Comparison of ENCODE assay signal across 8 mouse cellular contexts in the genomic region with DNA sequence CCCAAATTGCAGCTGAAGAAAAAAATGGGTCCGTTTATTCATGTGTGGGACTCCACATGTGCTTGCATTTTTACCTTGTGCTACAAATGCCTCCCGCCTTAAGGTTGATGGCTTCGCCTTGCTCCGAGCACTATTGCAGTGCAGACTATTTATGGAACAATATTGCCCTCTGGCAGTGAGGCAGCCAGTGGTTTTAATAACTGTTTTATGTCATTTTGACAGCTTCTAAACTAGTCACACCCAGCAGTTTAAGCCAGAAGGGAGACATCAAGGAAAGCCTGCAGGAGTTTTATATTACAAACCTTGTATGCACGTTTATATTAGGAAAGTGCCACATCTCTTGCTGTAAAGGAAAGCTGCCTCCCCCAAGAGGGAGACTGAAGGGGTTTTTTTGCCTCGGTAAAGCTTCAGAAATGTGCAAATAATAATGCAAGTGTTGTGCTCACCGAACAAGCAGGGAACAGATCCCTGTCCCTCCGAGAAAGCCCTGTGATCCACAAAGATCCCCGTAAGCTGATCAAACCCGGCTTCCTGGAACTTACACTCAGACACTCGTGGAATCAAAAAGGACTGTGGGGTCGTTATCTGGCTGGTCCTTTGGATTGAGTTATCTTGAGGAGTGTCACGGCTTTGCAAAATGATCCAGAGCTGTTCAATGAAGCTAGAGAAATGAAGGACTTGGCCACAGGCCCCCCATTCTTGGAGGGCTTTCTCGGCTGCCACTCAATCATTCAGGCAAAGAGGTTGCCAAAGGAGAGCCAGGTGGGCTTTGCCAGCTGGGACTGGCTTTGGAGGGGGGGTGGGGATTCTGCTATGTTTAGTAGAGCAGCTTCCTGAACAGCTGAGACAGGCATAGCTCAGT.
A peak's percentile ranks its signal among the peaks of the same experiment; 100 is the strongest.
DNase-seq lines count a peak whose midpoint lies in the region; ATAC-seq lines count a peak whose summit lies in the region.

No protein-coding gene starts in this region.

- no peak overlapping the region for H3K4me3 ChIP-seq in forebrain, embryonic 10.5 days
- no peak overlapping the region for H3K4me3 ChIP-seq in forebrain, embryonic 11.5 days (ENCODE audit: low read depth, low read length)
- H3K4me3 ChIP-seq in limb, embryonic 11.5 days (ENCODE audit: low read depth, low read length), result no peak overlapping the region
- H3K4me3 ChIP-seq in liver, embryonic 12.5 days, result no peak overlapping the region

- H3K27me3 ChIP-seq in forebrain, embryonic 10.5 days (ENCODE audit: poor library complexity, severe bottlenecking), result no peaks in the 10 kb centered on the region
- H3K27me3 ChIP-seq in forebrain, embryonic 11.5 days (ENCODE audit: control insufficient read depth, insufficient read depth, low read length), result no peaks in the 10 kb centered on the region
- H3K27me3 ChIP-seq in limb, embryonic 11.5 days (ENCODE audit: control insufficient read depth, insufficient read depth, low read length), result no peaks in the 10 kb centered on the region
- no peaks in the 10 kb centered on the region for H3K27me3 ChIP-seq in liver, embryonic 12.5 days (replicated peaks)

- H3K9me3 ChIP-seq in forebrain, embryonic 10.5 days, result no peaks in the 10 kb centered on the region
- H3K9me3 ChIP-seq in forebrain, embryonic 11.5 days (ENCODE audit: control insufficient read depth, low read length), result no peaks in the 10 kb centered on the region
- H3K9me3 ChIP-seq in limb, embryonic 11.5 days (ENCODE audit: control insufficient read depth, low read length), result no peaks in the 10 kb centered on the region
- no peaks in the 10 kb centered on the region for H3K9me3 ChIP-seq in liver, embryonic 12.5 days (replicated peaks)

- H3K36me3 ChIP-seq in forebrain, embryonic 10.5 days (replicated peaks), result no peaks in the 10 kb centered on the region
- H3K36me3 ChIP-seq in forebrain, embryonic 11.5 days (ENCODE audit: control insufficient read depth, insufficient read depth, low read length), result no peaks in the 10 kb centered on the region
- H3K36me3 ChIP-seq in limb, embryonic 11.5 days (ENCODE audit: control insufficient read depth, insufficient read depth, low read length), result no peaks in the 10 kb centered on the region
- no peaks in the 10 kb centered on the region for H3K36me3 ChIP-seq in liver, embryonic 12.5 days

- peaks cover 10% of the 10 kb centered on the region for H3K4me1 ChIP-seq in forebrain, embryonic 10.5 days
- peaks cover 5% of the 10 kb centered on the region; the same call in 1 of the 2 replicates for H3K4me1 ChIP-seq in forebrain, embryonic 11.5 days (replicated peaks; ENCODE audit: control insufficient read depth, insufficient read depth, low read length)
- H3K4me1 ChIP-seq in limb, embryonic 11.5 days (ENCODE audit: control insufficient read depth, insufficient read depth, low read length), result peaks cover 9% of the 10 kb centered on the region
- no peaks in the 10 kb centered on the region for H3K4me1 ChIP-seq in liver, embryonic 12.5 days

- peak overlapping the region; percentile 49 for H3K27ac ChIP-seq in forebrain, embryonic 10.5 days
- H3K27ac ChIP-seq in forebrain, embryonic 11.5 days (ENCODE audit: low read depth, low read length), result no peak overlapping the region
- peak overlapping the region; percentile 79 for H3K27ac ChIP-seq in limb, embryonic 11.5 days (replicated peaks; ENCODE audit: low read depth, low read length)
- H3K27ac ChIP-seq in liver, embryonic 12.5 days, result no peak overlapping the region

- H3K4me2 ChIP-seq in forebrain, embryonic 11.5 days (ENCODE audit: low read depth, low read length, severe bottlenecking), result no peak overlapping the region
- peak overlapping the region; percentile 36 for H3K4me2 ChIP-seq in limb, embryonic 11.5 days (ENCODE audit: low read depth, severe bottlenecking)
- no peak overlapping the region for H3K4me2 ChIP-seq in liver, embryonic 12.5 days

- 67% methylated on average over 14 of the region's 14 CpGs for WGBS in forebrain, embryonic 10.5 days
- WGBS in forebrain, embryonic 11.5 days, result 53% methylated on average over 14 of the region's 14 CpGs
- WGBS in limb, embryonic 11.5 days, result 16% methylated on average over 14 of the region's 14 CpGs
- 53% methylated on average over 14 of the region's 14 CpGs for WGBS in liver, embryonic 12.5 days (ENCODE audit: insufficient replicate concordance)

- no peak; the same call in 1 of the 2 replicates for ATAC-seq in forebrain, embryonic 11.5 days (replicated peaks; ENCODE audit: low FRiP score)
- ATAC-seq in limb, embryonic 11.5 days (ENCODE audit: insufficient number of reproducible peaks, low FRiP score, low TSS enrichment, low read depth), result peak; percentile 76
- ATAC-seq in liver, embryonic 12.5 days, result no peak

- no peak overlapping the region for H3K9ac ChIP-seq in forebrain, embryonic 11.5 days (ENCODE audit: low read length)
- H3K9ac ChIP-seq in limb, embryonic 11.5 days (ENCODE audit: low read length), result no peak overlapping the region
- H3K9ac ChIP-seq in liver, embryonic 12.5 days, result no peak overlapping the region

- intact Hi-C loops in heart, postnatal 10 days (cut with DNase I), result loop anchor here (5.0 kb wide), 1 partner anchor 1386 kb away; the partner anchor contains the start of gene Flrt3

- DNase-seq in forebrain, embryonic 10.5 days (ENCODE audit: extremely low spot score, low spot score), result no peak
- no peak for DNase-seq in forebrain, embryonic 11.5 days (ENCODE audit: low spot score)
- DNase-seq in urinary bladder, postnatal 14 days (ENCODE audit: low spot score), result peak; percentile 3
- no peak for DNase-seq in urinary bladder, postnatal 10 days (ENCODE audit: low spot score)
- peak; percentile 33 to 38 for DNase-seq in heart, postnatal 10 days
- DNase-seq in limb, embryonic 11.5 days (ENCODE audit: low spot score), result peak; percentile 68
- peak; percentile 18 for DNase-seq in yolk sac, embryonic 10.5 days (ENCODE audit: low spot score)

Comparison
In these comparisons a context has a peak if more than half of its experiments do, and no peak if none do; other contexts are left out.
1. DNase-seq: peak in urinary bladder, postnatal 14 days (single experiment), heart, postnatal 10 days (2 of 2), limb, embryonic 11.5 days (single experiment) and yolk sac, embryonic 10.5 days (single experiment); none in forebrain, embryonic 10.5 days (single experiment), forebrain, embryonic 11.5 days (single experiment) and urinary bladder, postnatal 10 days (single experiment).
2. H3K27ac ChIP-seq: peak in forebrain, embryonic 10.5 days (single experiment) and limb, embryonic 11.5 days (single experiment); none in forebrain, embryonic 11.5 days (single experiment) and liver, embryonic 12.5 days (single experiment).